Mouse (Mus musculus): ENCODE results near the gene Aox3.
A peak's percentile ranks its signal among the peaks of the same experiment; 100 is the strongest.

The Aox3 gene

DNA sequence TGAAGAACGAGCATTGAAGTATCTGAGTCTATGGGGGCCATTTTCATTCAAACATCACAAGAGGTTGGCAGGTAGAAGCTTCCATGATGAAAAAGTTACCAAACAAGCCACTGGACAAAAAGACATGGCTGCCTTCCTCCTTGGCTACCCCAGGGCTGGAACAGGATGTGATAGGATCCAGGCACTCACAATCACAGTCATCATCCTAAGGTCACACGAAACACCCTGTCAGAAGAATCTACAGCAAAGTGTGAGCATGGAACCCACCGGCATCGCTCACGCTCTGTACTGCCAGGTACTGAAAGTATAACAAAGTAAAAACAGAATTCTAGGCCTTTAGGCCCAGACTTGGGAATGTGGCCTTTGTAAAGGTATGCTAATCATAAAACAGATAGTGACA, 2.7 kb upstream of the Aox3 start:
- DNase-seq, result no peak

DNA sequence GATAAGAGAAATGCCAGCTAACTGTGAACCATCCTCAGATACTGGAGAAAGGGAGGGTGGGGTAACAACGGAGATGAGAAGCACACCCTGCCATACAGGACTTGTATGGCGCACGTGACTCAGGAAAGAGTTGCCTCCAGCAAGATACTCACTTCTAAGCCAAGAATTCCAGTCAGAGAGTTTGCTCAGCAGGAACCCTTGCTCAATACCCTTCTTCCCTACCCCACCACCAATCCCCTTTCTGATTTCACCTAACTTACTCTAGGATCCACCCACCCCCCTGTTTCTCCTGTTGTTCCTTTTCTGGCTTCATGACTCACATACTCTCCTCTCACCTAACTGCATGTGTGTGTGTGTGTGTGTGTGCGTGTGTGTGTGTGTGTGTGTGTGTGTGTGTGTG, 1.6 kb upstream of the Aox3 start:
- DNase-seq, result no peak

- DNase-seq, result no peak
Observed at GRCm38 (mm10) chr1:58113441-58113840, 511 bp downstream of the Aox3 start.

DNA sequence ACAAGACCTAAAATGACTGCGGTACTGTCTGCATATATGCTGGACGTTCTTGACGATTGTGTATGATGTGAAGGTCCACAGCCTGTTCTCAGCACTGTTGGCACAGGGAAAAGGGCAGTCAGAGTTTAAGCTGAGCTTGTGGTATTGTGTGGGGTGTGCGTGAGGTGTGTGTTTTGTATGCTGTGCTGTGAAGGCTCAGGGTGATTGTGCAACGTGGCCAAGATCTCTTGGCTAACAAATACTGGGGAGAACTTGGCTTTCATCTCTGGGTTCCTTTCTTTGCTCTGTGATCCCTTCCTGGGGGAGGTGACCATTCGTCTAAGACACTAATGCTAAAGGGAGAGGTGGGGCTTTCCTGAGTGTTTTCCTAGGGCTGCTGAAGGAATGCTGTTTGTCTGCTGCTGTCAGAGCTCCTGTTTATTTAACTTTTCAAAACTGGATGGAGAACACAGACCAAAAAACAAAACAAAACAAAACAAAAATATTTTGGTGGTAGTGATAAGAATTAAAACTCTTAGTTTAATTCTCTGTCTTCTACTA, 1.2 kb downstream of the Aox3 start:
- no peak for DNase-seq

GRCm38 (mm10) chr1:58114666-58115375, 1.9 kb downstream of the Aox3 start:
- DNase-seq, result peak in 1 of 2 experiments; percentile 3

GRCm38 (mm10) chr1:58118231-58118630, 5.3 kb downstream of the Aox3 start:
- no peak for DNase-seq

GRCm38 (mm10) chr1:58124901-58125300, 12.0 kb downstream of the Aox3 start:
- no peak for DNase-seq

GRCm38 (mm10) chr1:58137891-58138290, 25.0 kb downstream of the Aox3 start:
- no peak for DNase-seq

DNA sequence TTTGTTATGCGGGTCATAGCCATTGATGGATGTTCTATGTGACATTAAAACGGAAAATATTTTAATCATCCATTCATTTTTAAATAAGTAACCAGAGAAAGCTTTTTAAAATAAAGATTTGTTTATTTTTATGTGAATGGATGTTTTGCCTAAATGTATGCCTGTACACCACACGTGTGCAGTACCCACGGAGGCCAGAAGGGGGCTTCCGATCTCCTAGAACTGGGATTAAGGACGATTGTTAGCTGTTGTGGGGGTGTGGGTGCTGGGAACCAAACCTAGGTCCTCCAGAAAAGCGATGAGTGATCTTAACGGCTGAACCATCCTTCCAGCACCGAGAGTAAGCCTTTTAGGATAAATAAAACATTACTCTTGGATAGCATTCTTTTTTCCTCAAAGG, 26.1 kb downstream of the Aox3 start:
- no peak for DNase-seq

GRCm38 (mm10) chr1:58140607-58141006, 27.7 kb downstream of the Aox3 start:
- DNase-seq, result no peak

DNA sequence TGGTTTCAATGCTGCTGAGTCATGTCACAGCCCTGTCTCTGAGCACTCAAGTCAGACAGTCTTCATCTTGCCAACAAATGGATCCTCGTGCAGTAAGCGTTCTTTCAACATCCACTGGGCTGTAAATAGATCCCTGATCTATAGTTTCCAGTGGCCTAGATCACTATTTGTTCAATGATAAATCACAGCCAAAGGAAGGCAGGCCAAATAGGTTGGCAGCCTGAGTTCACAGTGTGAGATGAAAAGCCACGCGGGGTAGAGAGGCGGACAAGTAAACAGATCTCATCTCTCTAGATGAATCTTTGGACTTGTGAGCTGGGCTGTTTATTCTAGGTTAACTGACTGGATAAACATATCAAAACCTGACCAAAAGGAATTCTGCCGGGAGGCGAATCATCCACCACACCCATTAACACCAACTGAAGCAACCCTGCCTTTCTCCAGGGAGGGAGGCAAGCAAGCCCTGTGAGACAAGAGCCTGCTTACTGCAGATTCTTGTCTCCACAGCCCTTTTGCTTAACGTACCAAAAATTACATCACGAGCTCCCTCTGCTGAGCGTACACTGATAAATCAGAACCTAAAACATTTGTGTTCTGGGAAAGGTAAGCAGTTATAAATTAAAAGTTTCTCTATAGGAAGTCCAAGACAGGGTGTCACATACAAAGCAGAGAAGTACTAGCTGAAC, 31.6 kb downstream of the Aox3 start:
- peak; percentile 57 to 65 for DNase-seq

GRCm38 (mm10) chr1:58146026-58146425, 33.1 kb downstream of the Aox3 start:
- no peak for DNase-seq

- no peak for DNase-seq
Observed at GRCm38 (mm10) chr1:58147776-58148175, 34.8 kb downstream of the Aox3 start.

DNA sequence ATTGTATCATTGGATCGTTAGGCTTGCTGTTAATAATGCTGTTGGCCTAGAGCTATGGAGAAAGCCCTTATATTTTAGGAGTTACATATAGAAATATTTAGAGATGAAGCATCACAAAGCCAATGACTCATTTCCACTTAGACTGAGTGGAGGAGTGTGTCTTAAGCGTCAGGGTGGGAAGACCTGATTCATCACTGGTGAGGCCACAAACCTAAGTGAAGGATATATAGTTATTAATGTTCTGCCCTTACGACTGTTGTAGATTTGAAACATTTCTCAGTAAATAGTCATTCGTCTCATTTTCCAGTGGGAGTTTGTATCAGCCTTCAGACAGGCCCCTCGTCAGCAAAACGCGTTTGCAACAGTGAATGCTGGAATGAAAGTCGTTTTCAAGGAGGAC, 39.3 kb downstream of the Aox3 start:
- no peak for DNase-seq

GRCm38 (mm10) chr1:58156747-58157146, 43.8 kb downstream of the Aox3 start:
- peak; percentile 84 to 85 for DNase-seq

DNA sequence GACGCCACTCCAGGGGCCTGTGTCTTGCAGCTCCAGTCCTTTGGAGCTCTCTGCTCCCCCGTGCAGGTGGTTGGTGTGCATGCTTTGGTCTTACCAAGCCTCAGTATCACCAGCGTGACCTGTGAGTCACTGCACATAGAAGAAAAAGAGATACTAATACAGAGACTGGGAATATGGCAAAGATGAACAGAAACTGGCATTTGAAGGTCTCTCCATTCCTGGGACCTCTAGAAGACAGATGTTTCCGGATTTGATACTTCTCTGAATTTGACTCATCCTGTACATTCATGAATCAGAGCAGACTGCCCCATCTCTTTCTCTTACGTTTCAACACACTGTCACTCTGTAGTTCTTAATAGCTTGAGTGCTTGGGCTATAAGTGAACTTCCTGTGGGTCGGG, 57.0 kb downstream of the Aox3 start:
- DNase-seq, result no peak

- no peak for DNase-seq
Observed at GRCm38 (mm10) chr1:58188514-58189175, 75.7 kb downstream of the Aox3 start.

DNA sequence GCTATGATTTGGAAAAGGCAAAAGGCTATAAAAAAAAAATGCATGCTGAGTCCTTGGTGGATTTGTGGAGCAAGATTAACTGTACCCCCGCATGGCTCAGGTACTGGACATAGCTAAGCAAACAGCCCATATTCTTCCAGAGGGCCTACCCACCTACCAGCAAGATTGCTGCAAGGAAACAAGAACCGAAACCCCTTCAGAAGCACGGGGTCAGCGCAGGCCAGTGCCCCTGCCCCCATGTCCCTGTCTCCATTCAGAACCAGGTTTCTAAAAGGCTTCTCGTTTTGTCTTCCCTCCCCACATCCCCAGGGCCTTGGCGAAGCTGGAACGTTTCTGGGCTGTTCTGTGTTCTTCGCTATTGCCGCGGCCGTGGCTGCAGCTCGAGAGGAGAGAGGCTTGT, 81.4 kb downstream of the Aox3 start:
- DNase-seq, result no peak

GRCm38 (mm10) chr1:58194988-58195387, 82.1 kb downstream of the Aox3 start:
- DNase-seq, result no peak

GRCm38 (mm10) chr1:58195541-58195940, 82.6 kb downstream of the Aox3 start:
- DNase-seq, result peak in 1 of 2 experiments; percentile 6

- DNase-seq, result peak; percentile 7 to 18
Observed at GRCm38 (mm10) chr1:58197023-58197422, 84.1 kb downstream of the Aox3 start.

DNA sequence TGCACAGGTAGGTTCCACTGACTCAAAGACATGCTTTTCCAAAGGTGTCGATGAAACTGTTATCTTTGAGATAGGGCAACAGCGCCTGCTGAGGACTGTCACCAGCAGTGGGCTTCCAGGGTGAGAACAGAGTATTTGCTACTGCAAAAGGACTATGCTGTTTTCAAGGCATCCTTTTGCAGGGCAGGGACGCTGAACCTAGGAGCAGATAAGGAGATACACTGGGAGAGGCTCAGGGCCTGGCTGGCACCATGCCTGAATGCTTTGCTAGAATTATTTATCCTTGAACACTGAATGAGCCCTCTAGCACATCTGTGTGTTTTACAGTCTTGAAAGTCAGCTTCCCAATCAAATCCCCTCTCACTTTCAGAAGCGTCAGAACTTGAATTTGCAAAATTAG, 85.5 kb downstream of the Aox3 start:
- no peak for DNase-seq

DNA sequence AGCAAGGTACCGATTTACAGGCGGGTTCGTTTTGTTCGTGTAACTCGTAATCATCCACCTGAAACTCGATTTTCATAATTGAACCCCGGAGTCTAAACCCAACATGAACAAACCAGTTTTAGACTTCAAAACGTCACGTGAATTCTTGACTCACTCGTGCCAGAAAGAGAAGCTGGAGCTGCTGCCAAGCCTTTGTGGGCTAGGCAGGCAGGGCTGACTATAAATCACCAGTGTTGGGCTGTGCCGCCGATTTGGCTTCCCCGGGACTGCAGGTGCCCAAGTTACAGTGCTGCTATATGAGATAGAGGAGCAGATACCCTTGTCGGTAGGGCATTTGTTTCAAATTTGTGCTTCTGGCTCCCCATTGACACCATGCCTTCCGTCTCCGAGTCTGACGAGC, 97.3 kb downstream of the Aox3 start, which contains the start of gene Aox4:
TSS of gene Aox4 (plus strand) at position 195 of the 400 bp plus-strand sequence.
- peak; percentile 26 to 31 for DNase-seq

DNA sequence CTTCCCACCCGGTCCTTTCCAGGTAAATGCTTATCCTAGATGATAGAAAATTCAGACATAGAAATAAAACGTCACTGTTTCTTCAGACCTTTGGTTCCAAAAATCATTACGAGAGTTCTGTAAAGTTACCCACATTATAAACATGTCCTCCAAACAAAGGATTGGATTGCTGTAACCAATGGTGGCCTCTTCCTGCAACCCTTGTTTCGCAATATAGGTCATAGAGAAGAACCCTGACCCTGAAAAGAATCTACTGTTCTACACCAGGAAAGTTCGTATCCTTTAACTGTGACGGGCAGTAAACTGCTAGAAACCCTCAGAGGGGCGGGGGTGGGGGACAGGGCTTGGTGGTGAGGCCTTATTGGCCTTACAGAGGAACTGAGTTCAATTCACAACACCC, 99.9 kb downstream of the Aox3 start:
- no peak for DNase-seq

Measured in kidney, postnatal 4 days (tissue).